Mouse (Mus musculus) thymus, postnatal 36 days (tissue): Measurements from ENCODE around the gene Cfap99.

Experiments
- DNase-seq, 2 experiments: peaks; one replicate each; pipeline ENCODE4 v3.0.0; 2022; ENCODE audit warnings: mixed read lengths in 2 of 2

Gene Cfap99

GRCm38 (mm10) chr5:34335539-34336096 lies 47.2 kb downstream of the Cfap99 start:
- no peak for DNase-seq

GRCm38 (mm10) chr5:34336097-34336774 lies 47.8 kb downstream of the Cfap99 start, which contains the start of gene Rnf4:
Gene Rnf4, plus strand, starts transcription at chr5:34336289.
- peak; percentile 98 to 99 for DNase-seq

DNA sequence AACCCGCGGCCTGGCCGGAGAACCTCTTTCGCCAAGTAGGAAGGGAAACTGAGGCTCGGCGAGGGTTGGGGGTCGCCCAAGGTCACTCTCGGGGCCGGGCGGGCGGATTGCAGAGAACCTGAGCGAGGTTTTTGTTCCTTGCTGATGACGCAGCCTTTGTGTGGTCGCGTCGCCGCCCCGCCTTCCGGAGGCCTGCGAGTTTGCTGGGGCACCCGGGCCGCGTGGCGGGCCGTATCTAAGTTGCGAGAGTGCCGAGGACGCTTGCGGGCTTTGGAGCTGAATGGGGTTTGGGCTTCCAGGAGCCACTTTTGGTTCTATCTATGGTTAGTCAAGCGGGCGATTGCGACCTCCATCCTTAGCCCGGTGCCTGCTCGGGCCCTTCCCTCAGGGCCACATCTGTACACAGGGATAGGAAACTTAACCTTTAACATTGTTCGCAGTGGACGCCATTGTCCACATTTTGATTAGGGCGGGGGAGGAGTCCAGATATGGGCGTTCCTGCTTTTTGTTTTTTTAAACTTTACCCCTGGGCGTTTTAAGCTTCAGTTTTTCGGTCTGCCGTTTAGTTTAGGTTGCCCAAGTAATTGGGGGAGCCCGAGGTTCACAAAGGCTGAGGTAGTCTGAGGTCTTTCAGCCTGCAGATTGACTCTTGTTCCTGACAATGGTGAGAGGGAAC lies 48.5 kb downstream of the Cfap99 start:
- peak; percentile 65 to 78 for DNase-seq

DNA sequence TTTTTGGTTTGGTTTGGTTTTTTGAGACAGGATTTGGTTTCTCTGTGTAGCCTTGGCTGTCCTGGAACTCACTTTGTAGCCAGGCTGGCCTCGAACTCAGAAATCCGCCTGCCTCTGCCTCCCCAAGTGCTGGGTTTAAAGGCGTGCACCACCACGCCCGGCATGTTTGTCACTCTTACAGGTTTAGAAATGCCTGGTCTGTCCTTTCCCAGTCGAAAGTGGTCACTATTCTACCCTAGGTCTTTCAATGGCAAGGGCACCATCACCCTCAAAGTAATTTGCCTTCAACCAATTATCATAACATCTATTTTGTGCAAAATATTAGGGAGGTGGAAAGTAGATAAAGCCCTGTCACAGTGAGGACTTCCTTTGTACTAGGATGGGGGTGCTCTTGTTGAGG lies 51.8 kb downstream of the Cfap99 start:
- no peak for DNase-seq

DNA sequence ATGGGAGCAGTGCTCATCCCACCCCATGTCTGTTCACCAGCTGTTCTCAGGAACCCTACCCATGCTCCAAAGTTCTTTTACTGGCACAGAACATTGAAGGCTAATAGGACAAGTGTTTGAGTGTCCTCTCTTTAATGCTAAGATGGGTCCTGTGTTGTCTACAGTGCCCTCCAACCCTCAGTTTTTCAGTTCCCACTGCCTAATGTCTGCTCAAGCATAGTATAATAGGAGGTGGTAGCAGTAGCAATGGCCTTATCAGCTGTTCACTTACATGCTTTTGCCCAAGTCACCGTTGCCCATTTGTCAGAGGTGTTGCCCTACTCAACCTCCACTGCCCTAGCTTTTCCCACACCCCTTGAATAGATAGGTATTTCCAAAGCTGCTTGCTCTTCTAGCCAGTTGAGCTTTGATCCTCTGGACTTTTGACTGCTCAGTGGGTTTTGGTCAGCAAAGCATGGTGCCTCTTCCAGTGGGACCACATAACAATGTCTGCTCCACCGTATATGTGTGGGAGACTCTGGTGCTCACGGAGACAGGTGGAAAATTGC lies 63.8 kb downstream of the Cfap99 start:
- no peak for DNase-seq

DNA sequence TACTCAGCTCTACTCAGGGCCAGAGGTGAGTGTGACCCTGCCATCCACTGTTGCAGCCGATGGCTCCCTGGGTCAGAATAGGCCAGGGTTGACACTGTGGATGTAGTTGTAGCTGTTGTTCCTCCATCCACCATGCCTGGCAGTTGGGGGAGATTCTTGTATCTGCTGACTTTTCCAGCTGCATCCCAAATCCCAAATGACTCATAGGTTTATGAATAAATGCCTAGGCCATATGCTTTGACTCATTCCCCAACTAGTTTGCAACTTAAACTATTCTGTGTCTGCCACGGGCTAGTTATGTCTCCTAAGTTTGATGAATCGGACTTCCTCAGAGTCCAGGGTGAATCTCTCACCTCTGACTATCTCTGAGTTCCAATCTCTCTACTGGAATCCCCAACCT lies 71.9 kb downstream of the Cfap99 start:
- no peak for DNase-seq

DNA sequence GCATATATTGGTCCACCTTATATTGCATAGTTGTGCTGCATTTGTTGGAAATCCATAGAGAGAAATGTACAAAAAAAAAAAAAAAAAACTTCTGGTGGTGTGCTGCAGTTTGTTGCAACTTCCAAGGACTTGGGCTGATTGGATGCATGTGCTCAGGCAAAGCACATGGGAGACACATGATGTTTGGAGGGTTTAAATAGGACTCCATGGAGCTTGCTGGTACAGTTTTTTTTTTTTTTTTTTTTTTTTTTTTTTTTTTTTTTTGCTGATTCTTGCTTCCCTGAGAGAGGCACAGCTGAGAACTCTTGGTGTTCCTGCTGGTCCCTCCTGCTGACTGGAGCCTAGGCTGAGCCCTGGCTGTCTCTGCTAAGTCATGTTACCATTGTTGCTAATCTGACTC lies 74.7 kb downstream of the Cfap99 start:
- DNase-seq = no peak

DNA sequence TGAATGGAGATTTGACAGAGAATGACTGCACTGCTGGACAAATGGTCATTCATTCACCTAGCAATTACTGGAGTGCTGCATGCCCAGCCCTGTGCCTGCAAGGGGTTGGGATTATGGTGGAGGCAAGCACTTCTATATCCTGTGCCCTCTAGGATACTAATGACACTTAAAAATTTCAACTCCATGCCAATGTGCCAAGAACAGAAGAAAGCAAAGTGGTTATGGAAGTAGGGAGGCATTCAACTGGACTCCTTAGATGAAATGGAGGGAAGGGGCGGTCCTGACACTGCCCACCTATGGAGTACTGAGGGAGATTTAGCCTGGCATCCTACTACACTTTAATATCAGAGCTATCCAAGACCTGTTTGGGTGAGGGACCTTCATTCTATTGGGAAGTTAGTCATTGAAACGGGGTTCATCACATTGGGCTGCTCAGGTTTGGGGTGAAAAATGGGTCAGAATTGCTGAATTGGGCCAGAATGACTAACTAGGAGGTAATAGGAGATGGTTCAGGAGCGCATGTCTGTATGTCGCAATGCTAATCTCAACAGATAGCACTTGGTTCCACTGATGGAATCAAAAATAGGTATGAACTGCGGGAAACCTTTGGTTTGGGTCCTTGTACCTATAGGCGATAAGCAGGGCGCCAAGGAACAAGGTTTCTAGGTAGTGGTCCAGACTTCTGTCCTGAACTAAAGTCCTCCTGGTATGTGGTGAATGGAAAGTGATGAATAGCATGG lies 80.3 kb downstream of the Cfap99 start:
- no peak for DNase-seq

DNA sequence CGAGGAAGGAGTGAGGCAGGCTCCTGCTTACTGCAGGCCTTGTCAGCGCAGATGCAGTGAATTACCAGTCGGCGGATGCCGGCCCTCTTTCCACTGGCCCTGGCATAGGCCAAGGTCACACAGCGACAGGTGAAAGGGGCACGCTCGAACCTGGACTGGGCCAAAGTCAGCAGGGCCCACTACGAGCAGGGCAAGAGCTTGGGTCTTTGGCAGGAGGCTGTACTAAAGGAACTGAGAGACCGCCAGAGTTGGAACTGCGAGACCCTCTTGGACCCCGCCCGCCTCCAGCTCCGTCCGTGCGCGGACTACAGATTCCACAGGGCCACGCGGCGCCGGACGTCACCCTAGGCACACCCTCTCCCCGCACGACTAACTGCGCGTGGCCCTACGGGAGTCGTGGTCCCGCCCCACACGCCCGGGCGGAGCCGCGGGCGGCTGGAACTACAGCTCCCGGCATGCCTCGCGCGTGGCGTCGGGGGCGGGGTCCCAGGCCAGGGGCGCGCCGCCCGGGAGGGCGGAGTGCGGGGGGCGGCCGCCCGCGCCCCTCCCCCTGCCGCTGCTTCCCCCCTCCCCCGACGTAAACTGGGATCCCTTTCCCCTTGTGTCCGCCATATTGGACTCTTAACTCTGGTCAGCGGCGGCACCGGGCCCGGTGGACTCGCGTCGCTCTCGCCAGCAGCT lies 81.1 kb downstream of the Cfap99 start, which contains the start of gene Fam193a:
Gene Fam193a (plus strand): TSS at position 593 of the 681 bp plus-strand sequence.
- peak; percentile 98 to 99 for DNase-seq

DNA sequence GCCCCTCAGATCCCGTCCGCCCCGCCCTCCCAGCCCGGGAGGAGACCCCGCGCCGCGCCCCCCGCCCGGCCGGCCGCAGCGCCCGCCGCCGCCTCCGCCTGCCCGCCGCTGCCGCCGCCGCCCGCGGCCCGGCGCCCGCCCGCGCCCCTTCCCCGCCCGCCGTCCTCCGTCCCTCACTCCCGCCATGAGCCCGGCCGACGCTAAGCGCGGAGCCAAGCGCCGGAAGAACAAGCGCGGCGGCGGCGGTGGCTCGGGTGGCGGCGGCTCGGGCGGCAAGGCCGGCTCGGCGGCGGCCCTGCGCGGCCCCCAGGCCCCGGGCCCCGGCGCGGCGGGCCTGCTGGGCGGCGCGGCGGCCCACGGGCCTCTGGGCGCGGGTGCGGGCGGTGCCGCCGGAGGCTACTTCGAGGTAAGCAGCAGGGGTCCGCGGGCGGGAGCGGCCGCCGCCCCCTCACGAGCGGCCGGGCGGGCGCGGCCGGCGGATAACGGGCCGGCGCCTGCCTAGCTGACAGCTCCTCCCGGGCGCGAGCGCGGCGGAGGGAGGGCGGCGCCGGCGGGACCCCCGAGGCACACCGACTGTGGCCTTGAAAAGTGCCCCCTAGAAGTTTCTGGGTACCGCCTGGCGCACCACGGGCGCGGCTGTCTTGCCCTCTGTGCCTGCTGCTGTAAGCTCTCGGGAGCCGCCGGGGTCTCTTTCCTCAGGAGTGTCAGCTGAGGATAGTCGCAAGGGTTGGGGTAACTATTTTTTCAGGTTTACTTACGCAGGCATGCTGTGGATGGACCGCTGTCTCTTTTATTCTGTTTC lies 81.8 kb downstream of the Cfap99 start:
- peak; percentile 52 to 70 for DNase-seq

DNA sequence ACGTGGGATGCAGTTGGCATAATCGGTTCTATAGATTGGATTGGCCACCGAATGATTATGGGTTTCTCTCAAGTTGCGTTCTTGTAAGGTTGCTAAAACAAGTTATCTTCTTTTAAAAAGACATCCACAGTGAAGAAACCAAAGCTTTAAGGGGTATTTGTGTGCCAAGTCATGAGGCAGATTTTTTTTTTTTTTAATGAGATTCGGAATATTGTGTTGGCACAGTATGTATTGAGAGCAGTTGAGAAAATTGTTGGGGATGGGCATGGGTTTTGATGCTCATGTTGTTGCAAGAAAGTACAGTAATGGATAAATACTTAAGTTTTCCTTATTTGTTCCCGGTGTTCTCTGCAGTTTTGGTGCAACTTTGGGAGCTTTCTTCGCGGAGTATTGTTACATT lies 82.4 kb downstream of the Cfap99 start:
- no peak for DNase-seq

DNA sequence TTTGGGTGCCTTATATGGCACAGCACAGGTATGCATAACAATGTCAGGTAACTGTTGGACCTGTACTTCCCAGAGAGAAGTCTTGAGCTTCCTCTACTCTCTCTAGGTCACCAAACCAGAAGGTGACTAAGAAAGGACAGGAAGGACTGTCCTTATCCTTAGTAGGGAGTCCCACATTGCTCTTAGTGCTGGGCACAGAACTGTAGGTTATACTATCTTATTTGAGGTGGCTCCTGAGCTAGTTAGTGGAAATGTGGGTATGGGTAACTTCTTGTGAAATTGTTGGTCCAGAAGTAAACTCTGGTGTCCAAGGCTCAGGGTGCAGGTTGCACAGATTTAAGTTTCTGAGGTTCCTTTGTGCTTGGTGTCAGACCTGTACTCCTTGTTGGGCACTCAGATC lies 83.7 kb downstream of the Cfap99 start:
- no peak for DNase-seq

GRCm38 (mm10) chr5:34372541-34372940 lies 84.1 kb downstream of the Cfap99 start:
- no peak for DNase-seq
